Mouse (Mus musculus): ENCODE results near the gene Tecpr1.

The Tecpr1 gene

DNA sequence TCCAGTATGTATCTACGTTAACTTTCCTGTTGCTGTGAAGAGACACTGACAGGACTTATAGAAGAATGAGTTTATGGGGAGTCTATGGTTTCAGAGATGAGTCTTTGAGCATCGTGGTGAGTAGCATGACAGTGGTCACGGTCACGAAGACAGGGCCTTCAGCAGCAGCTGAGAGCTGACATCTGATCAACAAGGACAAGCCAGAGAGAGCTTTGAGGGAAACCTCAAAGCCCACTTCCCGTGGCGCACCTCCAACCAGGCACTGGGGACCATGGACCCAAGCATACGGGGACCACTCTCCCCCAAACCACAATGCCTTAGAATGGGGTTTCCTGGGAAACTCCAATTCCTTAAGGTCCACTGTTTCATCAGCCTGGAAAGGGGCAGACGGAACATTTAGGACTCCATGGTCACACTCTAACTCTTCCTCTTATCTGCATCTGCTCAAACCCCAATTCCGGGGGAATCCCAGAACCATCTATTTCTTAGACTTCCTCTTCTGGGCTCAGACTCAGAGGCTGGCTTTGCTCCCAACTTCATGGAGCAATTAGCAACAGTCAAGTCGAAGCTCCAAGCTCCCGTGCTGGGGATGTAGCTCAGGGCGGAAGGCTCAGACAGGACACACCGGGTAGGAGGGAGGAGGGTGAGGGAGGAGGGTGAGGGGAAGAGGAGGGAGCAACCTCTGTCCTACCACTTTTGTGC, 28.6 kb upstream of the Tecpr1 start:
- DNase-seq = no peak

DNA sequence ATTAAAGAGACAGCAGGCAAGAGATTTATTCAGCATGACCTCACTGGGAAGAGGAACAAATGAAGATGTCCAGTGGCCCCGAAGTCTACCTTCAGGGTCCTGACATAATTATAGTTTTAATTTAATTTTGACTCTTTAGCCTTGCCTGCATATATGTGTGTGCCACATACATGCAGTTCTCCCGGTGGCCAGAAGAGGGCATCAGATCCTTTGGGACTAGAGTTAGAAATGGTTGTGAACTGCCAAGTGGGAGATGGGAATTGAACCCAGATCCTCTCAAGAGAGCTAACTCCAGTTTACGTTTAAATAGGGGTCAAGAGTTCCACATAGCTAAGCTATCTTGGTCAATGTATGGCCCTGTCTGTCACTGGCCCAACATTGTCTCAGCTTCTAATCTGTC, 26.5 kb upstream of the Tecpr1 start:
- no peak for DNase-seq

DNA sequence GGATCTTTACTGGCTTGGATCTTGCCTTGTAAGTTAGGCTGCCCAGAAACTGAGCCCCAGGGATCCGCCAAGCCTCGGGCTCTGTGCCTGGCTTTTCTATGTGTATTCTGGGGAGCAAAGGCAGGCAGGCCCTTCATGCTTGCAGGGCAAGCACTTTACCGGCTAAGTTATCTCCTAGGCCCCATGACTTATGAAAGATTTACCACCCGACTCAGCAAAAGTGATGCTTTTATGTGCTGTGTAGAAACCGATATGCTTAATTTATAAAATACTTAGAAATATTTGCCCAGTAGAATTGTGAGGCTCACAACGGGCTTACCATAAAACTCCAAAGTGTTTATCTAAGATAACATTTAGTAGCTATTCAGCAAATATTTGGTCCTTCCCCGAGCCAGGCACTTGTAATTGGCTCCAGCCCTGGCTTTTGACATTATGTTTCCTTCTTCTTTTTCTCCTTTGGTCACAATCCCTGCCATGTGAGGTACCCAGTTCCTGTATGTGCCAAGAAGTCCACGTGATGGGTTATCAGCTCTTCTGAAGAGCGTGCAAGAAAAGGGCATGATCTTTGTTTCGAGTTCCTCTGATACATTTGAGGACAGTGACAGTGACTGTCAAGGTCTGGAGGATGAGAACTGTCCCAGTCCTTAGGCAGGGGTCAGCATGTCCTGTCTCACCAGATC, 24.6 kb upstream of the Tecpr1 start:
- no peak for DNase-seq

DNA sequence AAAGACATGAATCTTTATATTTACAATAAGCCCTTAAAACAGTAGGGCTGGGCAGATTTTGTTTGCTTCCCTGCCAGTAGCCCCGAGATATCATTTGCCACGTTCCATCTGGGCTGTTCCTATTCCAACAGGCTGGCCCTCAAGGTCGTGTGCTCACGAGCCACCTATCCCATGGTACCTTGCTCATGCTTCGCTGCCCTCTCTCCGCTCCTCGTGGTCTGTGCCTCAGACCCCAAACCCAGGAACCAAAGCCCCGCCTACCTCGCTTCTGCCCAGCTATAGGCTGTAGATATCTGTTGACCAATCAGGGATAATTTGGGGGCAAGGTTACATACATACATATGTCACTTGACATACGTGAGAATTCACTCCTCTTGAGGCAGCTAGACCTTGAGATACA, 23.9 kb upstream of the Tecpr1 start:
- no peak for DNase-seq

DNA sequence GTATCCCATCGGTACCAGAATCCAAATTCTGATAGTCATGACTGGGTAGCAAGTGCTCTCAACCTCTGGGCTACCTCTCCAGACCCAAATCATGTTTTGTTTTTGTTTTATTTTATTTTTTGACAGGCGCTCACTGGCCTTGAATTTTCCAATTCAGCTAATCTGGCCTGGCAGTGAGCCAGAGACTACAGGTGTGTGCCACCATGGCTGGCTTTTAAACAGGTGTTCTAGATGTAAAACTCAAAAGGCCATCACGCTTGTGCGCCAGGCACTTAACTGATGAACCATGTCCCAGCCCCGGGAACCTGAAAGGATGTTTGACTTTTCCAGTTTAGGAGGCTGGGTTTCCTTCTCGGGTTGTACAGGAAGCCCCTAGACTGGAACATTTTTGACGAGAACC, 23.3 kb upstream of the Tecpr1 start:
- DNase-seq = peak; percentile 21 to 43

DNA sequence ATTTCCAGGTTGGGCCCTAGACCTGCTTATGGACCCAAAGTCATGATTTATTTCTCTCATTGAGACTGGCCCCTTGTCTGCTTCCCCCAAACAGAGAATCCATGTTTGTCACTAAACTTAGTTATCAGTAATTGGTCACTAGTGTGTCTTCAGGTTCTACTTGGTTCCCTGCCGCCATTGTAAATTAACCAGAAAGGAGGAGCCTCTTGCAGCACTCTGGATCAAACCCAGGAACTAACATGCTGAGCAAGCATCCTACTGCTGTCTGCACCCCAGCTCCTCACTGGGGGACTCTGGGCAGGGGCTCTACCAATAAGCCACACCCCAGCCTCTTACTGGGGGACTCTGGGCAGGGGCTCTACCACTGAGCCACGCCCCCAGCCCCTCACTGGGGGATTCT, 22.2 kb upstream of the Tecpr1 start:
- DNase-seq = no peak

DNA sequence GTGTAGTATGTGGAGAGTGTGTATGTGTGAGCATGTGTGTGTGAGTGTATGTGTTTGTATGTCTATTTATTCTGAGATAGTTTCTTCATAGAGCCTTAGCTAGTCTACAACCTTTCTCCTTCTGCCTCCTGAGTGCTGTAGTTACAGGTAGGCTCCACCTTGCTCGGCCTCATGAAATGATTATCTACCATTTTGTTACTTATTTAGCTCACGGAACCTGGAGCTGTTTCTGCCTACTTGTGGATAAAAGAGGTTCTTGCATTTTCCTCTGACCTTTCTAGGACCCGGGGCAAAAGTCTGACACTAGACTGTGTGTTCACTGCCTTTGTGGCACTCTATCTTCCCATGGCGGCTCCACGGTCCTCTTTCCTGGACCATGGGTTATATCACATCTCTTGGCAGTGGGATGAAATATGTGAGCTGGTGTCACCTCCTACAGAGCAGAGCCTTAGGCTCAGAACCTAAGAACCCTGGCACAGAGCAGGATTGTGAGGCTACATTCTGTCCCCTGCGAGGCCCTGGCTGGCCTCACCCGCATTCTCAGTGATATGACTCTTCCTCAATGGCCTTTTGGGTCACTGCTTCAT, 20.6 kb upstream of the Tecpr1 start, which contains the start of gene Bri3:
Gene Bri3 (plus strand): TSS at position 537 of the 587 bp plus-strand sequence.
- no peak for DNase-seq

DNA sequence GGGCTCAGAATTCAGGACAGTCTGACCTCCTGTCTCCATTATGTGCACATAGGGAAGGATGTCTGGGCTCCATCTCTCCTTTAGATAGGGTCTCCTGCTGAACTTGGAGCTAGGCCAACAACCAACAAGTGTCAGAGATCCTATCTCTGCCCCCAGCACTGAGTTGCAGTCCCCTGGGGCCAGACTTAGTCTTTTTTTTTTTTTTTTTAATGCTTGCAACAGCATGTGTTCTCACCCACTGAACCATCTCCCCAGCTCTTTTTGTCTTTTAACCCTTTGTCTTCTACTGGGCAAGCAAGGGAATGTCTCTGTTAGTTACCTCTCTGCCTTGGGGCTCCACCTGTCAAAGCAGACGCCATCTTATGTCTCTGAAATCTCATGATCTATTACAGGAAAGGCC, 15.6 kb upstream of the Tecpr1 start:
- DNase-seq = no peak

DNA sequence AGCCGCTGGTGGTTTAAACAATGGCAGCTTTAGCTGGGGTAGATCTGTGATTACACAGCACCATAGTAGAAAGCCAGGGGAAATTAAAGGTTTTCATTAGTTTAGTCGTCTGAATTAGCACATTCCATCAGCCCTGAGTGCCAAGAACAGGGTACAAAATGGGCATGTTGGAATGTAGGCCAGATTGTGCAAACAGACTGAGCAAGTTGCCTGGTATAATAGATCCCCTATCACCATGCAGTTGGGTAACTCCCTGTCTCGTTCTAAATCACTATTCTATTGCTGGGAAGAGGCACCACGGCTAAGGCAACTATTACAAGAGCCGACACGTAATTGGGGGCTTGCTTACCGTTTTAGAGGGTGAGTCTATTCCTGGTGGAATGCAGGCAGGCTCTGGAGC, 11.3 kb upstream of the Tecpr1 start:
- DNase-seq = no peak

DNA sequence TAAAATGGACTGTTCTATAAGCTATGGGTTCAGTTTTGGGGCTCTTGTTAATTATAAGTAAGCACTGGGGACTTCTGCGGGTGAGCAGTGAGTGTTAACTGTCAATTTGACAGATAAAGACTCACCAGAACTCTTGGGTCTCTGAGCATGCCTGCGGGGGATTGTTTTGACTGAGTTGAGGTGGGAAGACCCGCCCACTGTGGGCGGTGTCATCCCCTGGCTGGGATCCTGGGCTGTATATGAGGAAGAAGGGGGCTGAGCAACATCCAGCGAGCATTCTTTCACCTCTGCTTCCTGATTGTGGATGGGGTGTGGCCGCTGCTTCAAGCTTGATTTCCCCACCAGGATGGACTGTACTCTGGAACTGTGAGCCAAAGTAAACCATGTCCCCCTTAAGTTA, 10.8 kb upstream of the Tecpr1 start:
- DNase-seq = no peak

DNA sequence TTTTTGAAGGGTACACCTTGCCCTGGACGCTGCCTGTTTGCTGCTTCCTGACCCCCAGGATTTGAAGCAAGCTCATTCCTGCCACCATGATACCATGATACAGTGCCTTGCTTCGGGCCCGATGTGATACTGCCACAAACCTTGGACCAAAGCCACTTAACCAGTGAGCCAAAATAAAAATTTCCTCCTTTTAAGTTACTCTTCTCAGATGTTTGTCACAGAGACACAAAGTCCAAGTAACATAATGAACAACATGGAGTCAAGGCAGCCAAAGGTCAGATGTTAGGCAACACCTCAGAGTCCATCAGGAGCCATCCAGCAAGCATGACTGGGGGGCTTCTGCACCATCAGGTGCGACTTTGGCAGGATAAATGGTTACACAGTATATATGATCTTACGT, 9.1 kb upstream of the Tecpr1 start:
- no peak for DNase-seq

DNA sequence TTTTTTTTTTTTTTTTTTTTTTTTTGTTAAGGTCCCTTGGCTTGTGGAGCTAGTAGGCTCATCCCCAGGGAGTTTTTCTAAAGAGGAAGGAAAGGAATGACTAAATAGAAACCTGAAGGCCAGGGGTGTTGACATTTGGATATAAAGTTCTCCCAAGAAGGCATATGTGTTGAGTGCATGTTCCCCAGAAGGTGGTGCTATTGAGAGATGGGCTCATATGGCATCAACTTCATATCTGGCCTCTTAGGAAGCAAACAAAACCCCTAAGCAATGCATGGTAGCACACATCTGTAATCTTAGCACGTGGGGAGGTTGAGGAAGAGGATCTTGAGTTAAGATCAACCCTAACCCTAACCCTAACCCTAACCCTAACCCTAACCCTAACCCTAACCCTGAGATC, 8.0 kb upstream of the Tecpr1 start:
- DNase-seq = no peak

DNA sequence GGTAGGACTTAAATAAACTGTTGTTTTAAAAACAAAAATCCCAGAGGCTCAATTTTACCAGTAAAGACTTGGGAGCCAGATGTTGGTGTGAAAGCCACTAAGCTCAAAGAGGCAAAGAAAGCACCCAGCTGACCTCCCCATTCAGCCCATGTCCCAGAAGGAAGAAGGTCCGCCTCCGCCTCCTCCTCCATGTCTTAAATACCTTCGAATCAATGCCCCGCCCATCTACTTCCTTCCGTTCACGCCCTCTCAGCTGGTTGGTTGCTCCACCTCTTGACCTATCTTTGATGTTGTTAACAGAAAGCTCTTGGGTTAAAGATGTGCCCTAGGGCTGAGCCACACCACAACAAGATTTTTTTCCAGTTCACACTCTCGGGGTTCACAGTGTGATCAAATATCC, 6.8 kb upstream of the Tecpr1 start:
- DNase-seq = no peak

DNA sequence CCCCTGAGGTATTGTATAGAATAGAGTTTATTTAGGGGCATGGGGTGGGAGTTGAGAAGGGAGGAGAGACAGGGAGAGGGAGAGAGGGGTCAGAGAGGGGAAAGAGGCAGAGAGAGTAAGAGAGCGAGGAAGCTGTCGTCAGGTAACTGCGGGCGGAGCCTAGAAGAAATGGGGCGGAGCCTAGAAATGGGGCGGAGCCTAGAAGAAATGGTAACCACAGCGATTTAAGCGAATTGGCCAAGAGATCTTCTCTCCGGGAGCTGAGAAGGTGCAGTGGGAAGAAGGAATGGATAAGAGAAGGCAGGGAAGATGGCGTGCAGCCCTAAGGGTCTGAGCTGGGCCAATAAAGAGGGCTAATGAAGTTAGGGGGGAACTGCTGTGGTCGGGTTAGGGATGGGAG, 2.8 kb upstream of the Tecpr1 start:
- DNase-seq = no peak

DNA sequence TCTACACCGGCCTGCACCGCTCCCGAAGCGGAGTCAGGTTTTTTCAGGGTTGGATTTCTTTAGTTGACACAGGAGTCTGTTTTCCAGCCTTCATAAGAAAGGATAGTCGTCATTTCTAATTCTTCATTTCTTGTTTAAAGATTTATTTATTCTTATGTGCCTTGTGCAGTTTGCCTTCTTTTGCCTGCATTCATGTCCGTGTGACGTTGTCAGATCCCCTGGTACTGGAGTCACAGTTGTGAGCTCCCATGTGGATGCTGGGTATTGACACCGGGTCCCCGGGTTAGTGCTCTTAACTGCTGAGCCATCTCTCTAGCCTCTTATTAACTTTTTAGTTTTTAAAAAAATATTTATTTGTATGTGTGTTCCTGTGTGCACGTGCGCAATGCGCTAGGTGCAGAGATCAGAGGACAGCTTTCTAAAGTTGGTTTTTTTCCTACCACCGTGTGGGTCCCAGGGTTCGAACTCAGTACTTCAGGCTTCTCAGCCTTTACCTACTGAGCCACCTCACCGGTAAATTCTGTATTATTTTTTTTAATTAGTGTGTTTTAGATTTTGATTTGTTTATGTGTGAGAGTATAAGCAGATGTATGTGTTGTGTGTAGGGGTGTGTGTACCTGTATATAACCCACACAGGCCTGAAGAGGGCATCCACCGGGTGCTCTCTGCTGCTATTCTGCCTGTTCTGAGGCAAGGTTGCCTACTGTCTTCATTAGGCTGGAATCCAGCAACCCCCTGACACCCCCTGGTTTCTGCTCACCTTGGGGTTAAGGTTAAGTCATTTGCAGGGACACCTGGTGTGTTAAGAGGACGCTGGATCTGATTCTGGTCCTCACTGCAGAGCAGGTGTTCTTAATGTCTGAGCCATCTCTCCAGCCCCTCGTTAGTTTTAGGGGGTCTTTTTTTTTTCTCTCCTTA, 743 bp upstream of the Tecpr1 start:
- peak in 1 of 2 experiments; percentile 31 for DNase-seq

DNA sequence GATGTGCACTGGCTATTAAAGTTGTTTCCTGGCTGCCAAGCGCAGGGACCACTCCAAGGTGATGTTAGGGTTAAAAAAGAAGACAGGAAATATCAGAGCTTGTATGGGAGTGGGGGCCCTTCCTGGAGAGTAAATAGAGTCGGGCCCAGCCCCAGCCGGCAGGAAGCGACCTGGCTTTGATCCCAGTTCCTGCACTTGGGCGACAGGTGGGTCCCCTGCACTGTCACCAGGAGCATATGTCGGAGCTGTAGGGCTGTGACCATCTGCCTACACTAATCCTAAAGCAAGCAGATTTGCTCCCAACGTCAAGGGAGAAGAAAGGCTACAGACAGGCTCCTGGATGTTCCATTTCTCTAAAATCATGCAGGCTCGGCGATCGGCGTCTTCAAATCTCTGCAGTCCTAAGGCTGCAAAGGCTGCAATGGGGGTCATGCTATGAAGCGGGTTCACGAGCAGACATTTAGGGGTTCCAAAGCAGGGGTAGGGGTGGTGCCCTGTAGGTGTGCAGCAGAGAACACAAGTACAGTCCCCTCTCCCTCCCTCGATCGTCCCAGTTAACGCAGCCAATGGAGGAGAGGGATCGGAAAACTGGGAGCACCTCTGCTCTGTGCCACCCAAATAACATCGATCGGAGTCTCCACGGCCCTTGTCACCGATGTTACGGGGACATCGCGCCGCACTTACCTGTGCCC, 458 bp downstream of the Tecpr1 start:
- DNase-seq = peak; percentile 56 to 69

DNA sequence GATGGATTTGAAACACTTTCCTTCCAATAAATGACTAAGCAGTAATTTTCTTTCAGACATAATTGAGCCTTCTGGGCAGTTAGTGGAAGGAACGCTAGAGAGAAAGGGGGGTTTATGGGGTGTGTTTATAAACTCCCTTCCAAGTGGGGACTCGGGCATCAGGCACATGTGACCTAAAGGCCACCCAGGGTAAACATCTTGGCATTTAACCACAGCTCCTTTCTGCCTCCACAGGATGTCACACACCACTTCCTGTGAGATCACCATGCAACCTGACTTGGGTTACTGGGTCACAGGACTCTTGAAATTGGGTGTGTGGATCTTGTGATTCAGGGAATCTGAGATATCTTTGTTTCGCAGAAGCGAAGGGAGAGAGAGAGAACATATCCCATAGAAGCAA, 2.1 kb downstream of the Tecpr1 start:
- DNase-seq = no peak

DNA sequence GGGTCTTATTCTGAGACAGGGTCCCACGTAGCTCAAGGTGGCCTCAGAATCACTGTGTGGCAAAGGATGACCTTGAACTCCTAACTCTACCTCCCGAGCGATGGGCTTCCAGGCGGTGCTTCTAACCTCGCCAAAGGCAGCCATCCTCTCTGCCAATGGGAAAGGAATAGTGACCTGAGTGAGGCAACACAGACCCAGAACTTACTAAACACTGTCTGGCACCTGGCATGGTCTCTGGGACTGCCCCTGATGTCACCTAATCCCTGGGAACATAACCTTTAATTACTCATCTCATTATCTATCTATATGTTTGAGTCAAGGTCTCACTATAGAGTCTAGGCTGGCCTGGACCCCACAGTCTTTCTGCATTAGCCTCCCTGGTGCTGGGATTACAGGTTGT, 3.5 kb downstream of the Tecpr1 start:
- DNase-seq = no peak

DNA sequence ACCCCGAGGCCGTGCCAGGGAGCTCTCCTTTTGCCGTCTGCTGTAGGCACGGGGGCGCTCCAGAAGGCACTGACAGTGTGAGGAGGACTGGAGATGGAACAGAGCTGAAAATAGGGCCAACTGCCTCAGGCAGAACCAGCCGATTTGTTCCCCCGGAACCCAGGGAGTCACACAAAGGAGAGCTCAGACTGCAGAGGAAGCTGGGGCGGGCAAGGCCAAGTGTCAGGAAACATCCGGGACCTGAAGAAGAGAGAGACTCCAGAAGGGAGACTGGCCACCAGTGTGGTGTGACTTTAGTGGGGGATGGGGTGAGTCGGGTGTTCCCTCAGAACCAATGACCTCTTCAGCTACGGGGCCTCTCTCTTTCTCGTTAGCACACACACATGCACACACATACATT, 4.1 kb downstream of the Tecpr1 start:
- DNase-seq = peak; percentile 31 to 41

DNA sequence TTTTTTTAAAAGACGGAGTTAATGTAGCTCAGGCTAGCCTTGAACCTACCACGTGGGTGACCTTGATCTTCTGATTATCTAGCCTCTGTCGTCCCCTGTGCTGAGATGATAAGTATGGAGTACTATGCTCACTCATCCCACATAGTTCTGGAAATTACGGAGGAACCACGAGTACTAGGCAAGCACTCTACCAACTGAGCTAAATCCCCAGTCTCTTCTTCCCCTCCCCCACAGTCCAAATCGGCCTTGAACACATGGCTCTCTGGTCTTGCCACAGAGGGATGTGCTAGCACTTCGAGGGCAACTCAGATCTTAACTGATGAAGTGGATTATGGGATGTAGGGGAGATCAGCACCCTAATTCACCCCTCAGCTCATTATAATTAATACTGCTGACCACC, 5.4 kb downstream of the Tecpr1 start:
- DNase-seq = no peak

DNA sequence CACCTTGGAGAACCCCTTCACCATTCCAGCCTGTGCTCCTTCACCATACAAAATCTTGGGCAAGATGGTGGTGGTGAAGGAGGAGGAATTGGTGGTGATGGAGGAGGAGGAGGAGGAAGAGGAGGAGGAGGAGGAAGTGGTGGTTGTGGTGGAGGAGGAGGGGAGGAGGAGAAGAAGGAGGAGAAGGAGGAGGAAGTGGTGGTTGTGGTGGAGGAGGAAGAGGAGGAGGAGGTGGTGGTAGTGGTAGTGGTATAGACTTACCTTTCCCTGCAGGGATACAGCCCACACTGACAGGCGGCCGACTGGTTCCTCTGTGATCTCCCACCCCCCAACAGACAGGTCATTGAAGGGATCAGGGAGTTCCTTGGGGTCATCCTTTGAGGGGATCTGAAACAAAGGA, 7.4 kb downstream of the Tecpr1 start:
- no peak for DNase-seq

DNA sequence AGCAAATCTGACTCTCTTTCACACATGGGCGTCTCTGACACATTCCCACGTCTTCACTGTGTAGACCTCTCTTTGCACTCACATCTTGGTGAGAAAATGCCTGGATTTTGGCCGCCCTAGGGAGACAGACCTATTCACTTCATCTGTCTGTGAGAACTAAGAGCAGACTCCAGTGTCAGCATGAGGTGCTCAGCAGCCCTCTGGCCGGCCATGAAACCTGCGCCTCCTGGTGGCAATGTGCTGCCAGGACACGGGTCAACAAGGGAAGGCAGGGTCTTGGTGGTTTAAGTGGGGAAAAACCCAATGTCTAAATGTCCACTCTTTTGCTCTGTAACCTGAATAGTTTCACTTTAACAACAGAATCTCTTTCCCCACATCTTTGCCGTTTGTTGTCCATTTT, 9.0 kb downstream of the Tecpr1 start:
- peak; percentile 82 to 83 for DNase-seq

DNA sequence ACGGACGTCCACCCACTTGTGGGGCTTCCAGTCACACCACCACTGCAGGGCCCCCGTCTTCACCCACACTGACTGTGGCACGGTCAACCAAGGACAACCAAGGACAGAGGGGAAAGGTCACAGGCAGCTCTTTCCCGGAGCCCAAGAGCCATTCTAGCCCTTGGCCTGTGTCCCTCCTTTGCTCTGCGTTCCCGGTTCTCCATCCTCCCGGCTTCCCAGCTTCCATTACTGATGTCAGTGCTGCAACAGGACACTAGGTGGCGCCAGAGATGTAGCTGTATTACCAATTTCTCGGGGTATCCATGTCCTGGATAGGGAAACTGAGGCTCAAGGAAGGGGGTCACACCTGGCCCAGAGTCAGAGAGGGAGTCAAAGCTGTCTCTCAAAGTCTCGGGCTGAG, 15.9 kb downstream of the Tecpr1 start:
- peak; percentile 68 to 71 for DNase-seq
